10 mouse cellular contexts compared by ENCODE assay signal in the genomic region with DNA sequence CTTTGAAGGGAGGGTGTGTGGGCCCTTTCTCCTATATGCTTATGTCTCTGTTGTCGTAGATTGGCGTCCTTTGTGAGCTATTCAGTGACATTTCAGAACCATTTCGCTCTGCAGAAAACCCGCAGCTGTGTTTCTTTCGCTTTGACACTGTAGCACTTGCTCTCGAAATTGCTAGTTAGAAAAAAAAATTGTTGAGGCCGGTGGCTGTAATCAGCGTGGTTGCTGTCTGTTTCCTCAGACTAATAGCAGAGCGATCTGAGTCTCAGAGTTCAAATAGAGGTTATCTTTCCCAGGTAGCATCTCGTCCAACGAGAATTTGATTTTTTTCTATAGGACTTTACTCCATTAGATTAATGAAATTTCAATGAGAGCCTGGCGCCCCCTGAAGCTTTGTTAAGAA.
DNase-seq lines count a peak whose midpoint lies in the region; ATAC-seq and TF ChIP-seq lines count a peak whose summit lies in the region.
"Had no signal": no experiment of that assay in that cellular context is flagged by ENCODE, and none has a peak within 500 bp of the region (broad histone marks: within the 10 kb centered on the region; RNA-seq: fewer than 3 reads in every experiment).

No protein-coding gene starts in this region.

- no peaks in the 10 kb centered on the region for H3K36me3 ChIP-seq in limb, embryonic 13.5 days
- H3K36me3 ChIP-seq in limb, embryonic 10.5 days, result no peaks in the 10 kb centered on the region
- H3K36me3 ChIP-seq in hindbrain, embryonic 11.5 days (ENCODE audit: control insufficient read depth, insufficient read depth, low read length), result no peaks in the 10 kb centered on the region
- no peaks in the 10 kb centered on the region for H3K36me3 ChIP-seq in liver, embryonic 13.5 days
- no peaks in the 10 kb centered on the region for H3K36me3 ChIP-seq in stomach, embryonic 15.5 days
- peaks cover 5% of the 10 kb centered on the region; the same call in 1 of the 2 replicates for H3K36me3 ChIP-seq in thymus, adult 2 months (ENCODE audit: control insufficient read depth, insufficient read depth, low read length)
- H3K36me3 ChIP-seq: embryonic facial prominence, embryonic 15.5 days had no signal

- peaks cover 17% of the 10 kb centered on the region for H3K27me3 ChIP-seq in limb, embryonic 13.5 days
- H3K27me3 ChIP-seq in limb, embryonic 10.5 days (ENCODE audit: low read depth, poor library complexity, severe bottlenecking), result peaks cover 7% of the 10 kb centered on the region; the same call in 1 of the 2 replicates
- no peaks in the 10 kb centered on the region for H3K27me3 ChIP-seq in hindbrain, embryonic 11.5 days (ENCODE audit: control insufficient read depth, insufficient read depth, low read length)
- H3K27me3 ChIP-seq in liver, embryonic 13.5 days, result no peaks in the 10 kb centered on the region
- no peaks in the 10 kb centered on the region for H3K27me3 ChIP-seq in stomach, embryonic 15.5 days (replicated peaks)
- no peaks in the 10 kb centered on the region for H3K27me3 ChIP-seq in thymus, adult 2 months (ENCODE audit: control insufficient read depth, insufficient read depth, low read length)
- H3K27me3 ChIP-seq: Patski had no signal

- TF ChIP-seq POLR2A in thymus, adult 2 months (IDR thresholded peaks at IDR 0.05; ENCODE audit: control insufficient read depth, extremely low read depth, insufficient read depth, low read length, poor library complexity), result no peak

- no peaks in the 10 kb centered on the region for H3K4me1 ChIP-seq in limb, embryonic 13.5 days
- H3K4me1 ChIP-seq in limb, embryonic 10.5 days, result peaks cover 16% of the 10 kb centered on the region
- H3K4me1 ChIP-seq in hindbrain, embryonic 11.5 days (replicated peaks; ENCODE audit: control insufficient read depth, insufficient read depth, low read length), result no peaks in the 10 kb centered on the region
- H3K4me1 ChIP-seq in liver, embryonic 13.5 days (replicated peaks), result 0 out of 2 replicates have a peak, but pooled peaks cover 3% of the 10 kb centered on the region
- H3K4me1 ChIP-seq in stomach, embryonic 15.5 days, result no peaks in the 10 kb centered on the region
- H3K4me1 ChIP-seq in thymus, adult 2 months (replicated peaks; ENCODE audit: control insufficient read depth, insufficient read depth, low read length), result no peaks in the 10 kb centered on the region
- H3K4me1 ChIP-seq: embryonic facial prominence, embryonic 15.5 days had no signal

- no peaks in the 10 kb centered on the region for H3K9me3 ChIP-seq in limb, embryonic 13.5 days
- H3K9me3 ChIP-seq in limb, embryonic 10.5 days (replicated peaks), result no peaks in the 10 kb centered on the region
- H3K9me3 ChIP-seq in hindbrain, embryonic 11.5 days (ENCODE audit: control insufficient read depth, low read length), result no peaks in the 10 kb centered on the region
- no peaks in the 10 kb centered on the region for H3K9me3 ChIP-seq in liver, embryonic 13.5 days (replicated peaks)
- no peaks in the 10 kb centered on the region for H3K9me3 ChIP-seq in stomach, embryonic 15.5 days
- H3K9me3 ChIP-seq: embryonic facial prominence, embryonic 15.5 days had no signal

- no peak for TF ChIP-seq CTCF in thymus, adult 2 months (IDR thresholded peaks at IDR 0.05; ENCODE audit: borderline replicate concordance, control insufficient read depth, extremely low read depth, insufficient read depth, low read length, poor library complexity)

- DNase-seq in limb, embryonic 10.5 days (ENCODE audit: low spot score), result no peak
- no peak for DNase-seq in hindbrain, embryonic 11.5 days (ENCODE audit: low spot score)
- DNase-seq in liver, embryonic 13.5 days, result no peak
- no peak for DNase-seq in embryo, embryonic 11 days
- no peak for DNase-seq in thymus, adult 2 months
- DNase-seq: gastrocnemius, postnatal 36 days had no signal

- H3K27ac ChIP-seq in limb, embryonic 13.5 days, result no peak overlapping the region
- H3K27ac ChIP-seq in limb, embryonic 10.5 days, result no peak overlapping the region
- peak overlapping the region; percentile 65 for H3K27ac ChIP-seq in hindbrain, embryonic 11.5 days (ENCODE audit: low read depth, low read length)
- H3K27ac ChIP-seq in liver, embryonic 13.5 days, result no peak overlapping the region
- H3K27ac ChIP-seq in stomach, embryonic 15.5 days, result no peak overlapping the region
- H3K27ac ChIP-seq in thymus, adult 2 months (ENCODE audit: control insufficient read depth, insufficient read depth, low read length), result no peak overlapping the region
- H3K27ac ChIP-seq: embryonic facial prominence, embryonic 15.5 days had no signal

- no peak overlapping the region for H3K4me3 ChIP-seq in limb, embryonic 13.5 days
- no peak overlapping the region for H3K4me3 ChIP-seq in limb, embryonic 10.5 days
- H3K4me3 ChIP-seq in hindbrain, embryonic 11.5 days (ENCODE audit: low read depth, low read length), result no peak overlapping the region
- no peak overlapping the region for H3K4me3 ChIP-seq in liver, embryonic 13.5 days (replicated peaks)
- no peak overlapping the region for H3K4me3 ChIP-seq in stomach, embryonic 15.5 days (replicated peaks)
- H3K4me3 ChIP-seq in thymus, adult 2 months (ENCODE audit: control insufficient read depth, insufficient read depth, low read length), result no peak overlapping the region
- H3K4me3 ChIP-seq: embryonic facial prominence, embryonic 15.5 days had no signal

- 0 out of 2 replicates have a peak overlapping the region, but pooled peaks have one; percentile 7 for H3K4me2 ChIP-seq in limb, embryonic 13.5 days (replicated peaks)
- H3K4me2 ChIP-seq in hindbrain, embryonic 11.5 days (replicated peaks; ENCODE audit: low read depth, low read length), result 0 out of 2 replicates have a peak overlapping the region, but pooled peaks have one; percentile 3
- peak overlapping the region; percentile 36 for H3K4me2 ChIP-seq in liver, embryonic 13.5 days
- peak overlapping the region; percentile 34 for H3K4me2 ChIP-seq in stomach, embryonic 15.5 days
- H3K4me2 ChIP-seq: embryonic facial prominence, embryonic 15.5 days had no signal

- H3K9ac ChIP-seq in limb, embryonic 13.5 days, result no peak overlapping the region
- no peak overlapping the region for H3K9ac ChIP-seq in hindbrain, embryonic 11.5 days (ENCODE audit: low read depth, low read length)
- H3K9ac ChIP-seq in liver, embryonic 13.5 days, result no peak overlapping the region
- no peak overlapping the region for H3K9ac ChIP-seq in stomach, embryonic 15.5 days
- H3K9ac ChIP-seq: embryonic facial prominence, embryonic 15.5 days had no signal

- WGBS in limb, embryonic 13.5 days, result 36% methylated on average over 12 of the region's 12 CpGs
- WGBS in limb, embryonic 10.5 days, result 38% methylated on average over 12 of the region's 12 CpGs
- 51% methylated on average over 12 of the region's 12 CpGs for WGBS in hindbrain, embryonic 11.5 days
- WGBS in liver, embryonic 13.5 days (ENCODE audit: insufficient replicate concordance), result 42% methylated on average over 12 of the region's 12 CpGs
- 16% methylated on average over 12 of the region's 12 CpGs for WGBS in stomach, embryonic 15.5 days
- WGBS in thymus, adult 2 months, result 73% methylated on average over 12 of the region's 12 CpGs

- no peak for ATAC-seq in limb, embryonic 13.5 days (ENCODE audit: low FRiP score, low read depth)
- ATAC-seq in hindbrain, embryonic 11.5 days (ENCODE audit: low FRiP score), result no peak; the same call in 1 of the 2 replicates
- no peak for ATAC-seq in liver, embryonic 13.5 days (ENCODE audit: low read depth)
- ATAC-seq in stomach, embryonic 15.5 days (ENCODE audit: insufficient read depth, low FRiP score, low read depth), result no peak
- ATAC-seq: Patski had no signal
